Mouse (Mus musculus) heart, embryonic 11.5 days (tissue): ENCODE measurements around the gene Atad1. TPM values are rescaled to one million over a fixed set of nuclear protein-coding genes. Genes with fewer than 3 reads are reported as not detected.
A peak's percentile ranks its signal among the peaks of the same experiment; 100 is the strongest.

Experiments used
- ATAC-seq: fragments of 200-750 bp; cut with Nextera tagmentation; replicated peaks from 2 replicates; pipeline ENCODE4 v1.8.0; 2017; ENCODE audit warnings: moderate library complexity; ENCODE audit not compliant: insufficient number of reproducible peaks, low FRiP score, low TSS enrichment
- H3K27ac ChIP-seq: fragments of 300-500 bp; sonication (generic); 2 replicates; pipeline ENCODE4 v1.5.1; 2014; ENCODE audit warnings: mild to moderate bottlenecking, low read depth, low read length
- H3K27me3 ChIP-seq: fragments of 300-500 bp; sonication (generic); 2 replicates; pipeline ENCODE4 v1.6.1; 2014; ENCODE audit warnings: mild to moderate bottlenecking, low read length, mixed read lengths; ENCODE audit not compliant: control insufficient read depth, insufficient read depth
- H3K36me3 ChIP-seq: fragments of 300-500 bp; sonication (generic); 2 replicates; pipeline ENCODE4 v1.6.1; 2014; ENCODE audit warnings: mild to moderate bottlenecking, low read length, moderate library complexity, mixed read lengths; ENCODE audit not compliant: control insufficient read depth, insufficient read depth
- H3K4me1 ChIP-seq: fragments of 300-500 bp; sonication (generic); 2 replicates; pipeline ENCODE4 v1.6.1; 2014; ENCODE audit warnings: low read length; ENCODE audit not compliant: control insufficient read depth, insufficient read depth
- H3K4me2 ChIP-seq: fragments of 300-500 bp; sonication (generic); 2 replicates; pipeline ENCODE4 v1.6.1; 2014; ENCODE audit warnings: mild to moderate bottlenecking, moderate library complexity
- H3K4me3 ChIP-seq: fragments of 300-500 bp; sonication (generic); 2 replicates; pipeline ENCODE4 v1.5.1; 2014; ENCODE audit warnings: low read depth, low read length
- H3K9ac ChIP-seq: fragments of 300-500 bp; sonication (generic); 2 replicates; pipeline ENCODE4 v1.6.1; 2014; ENCODE audit warnings: mild to moderate bottlenecking, low read depth, low read length, moderate library complexity
- H3K9me3 ChIP-seq: fragments of 300-500 bp; sonication (generic); replicated peaks from 2 replicates; pipeline ENCODE4 v1.6.1; 2016; ENCODE audit warnings: low read length; ENCODE audit not compliant: control insufficient read depth
- WGBS: fragments of 180-500 bp; shearing (Covaris S2); extraction: QIAGEN DNeasy Blood & Tissue Kit; methylation state at CpG from one replicate; pipeline ENCODE4 v1.1.7; 2014; ENCODE audit not compliant: insufficient replicate concordance; 5-methylcytosine and 5-hydroxymethylcytosine counted together
- polyA plus RNA-seq: library from polyadenylated mRNA; unstranded; fragments of >200 nt; fragmentation: Nextera tagmentation; extraction: Ambion mirVana; gene quantifications from 2 replicates; pipeline ENCODE4 v1.2.1, GENCODE M21; 2014

The Atad1 gene
- polyA plus RNA-seq, 1 experiment from 2014 or later: 60.1 TPM

- Histone ChIP-seq H3K36me3 (no peaks in the 10 kb centered on the region), H3K27me3 (no peaks in the 10 kb centered on the region), H3K4me3 (no peak overlapping the region), H3K4me2 (peak overlapping the region; percentile 25), H3K27ac (no peak overlapping the region), H3K9me3 (peaks cover 3% of the 10 kb centered on the region; the same call in 1 of the 2 replicates), H3K4me1 (peaks cover 7% of the 10 kb centered on the region), H3K9ac (0 out of 2 replicates have a peak overlapping the region, but pooled peaks have one; percentile 5)
- 26% methylated on average over 10 of the region's 10 CpGs for WGBS
- no peak for ATAC-seq
Observed at GRCm38 (mm10) chr19:32648019-32648571, 91.5 kb downstream of the Atad1 start.

- H3K9me3 ChIP-seq: peaks cover 3% of the 10 kb centered on the region; the same call in 1 of the 2 replicates
- WGBS: 86% methylated on average over 3 of the region's 3 CpGs
Observed at GRCm38 (mm10) chr19:32646382-32646781, 93.2 kb downstream of the Atad1 start.

GRCm38 (mm10) chr19:32645939-32646338, 93.6 kb downstream of the Atad1 start:
- Histone ChIP-seq H3K27me3 (no peaks in the 10 kb centered on the region), H3K4me3 (no peak overlapping the region), H3K36me3 (no peaks in the 10 kb centered on the region), H3K27ac (no peak overlapping the region), H3K4me2 (no peak overlapping the region), H3K9me3 (peaks cover 3% of the 10 kb centered on the region; the same call in 1 of the 2 replicates), H3K9ac (no peak overlapping the region), H3K4me1 (peaks cover 7% of the 10 kb centered on the region)
- 84% methylated on average over 7 of the region's 7 CpGs for WGBS
- no peak for ATAC-seq

More at GRCm38 (mm10) chr19:32646382-32646781, 93.2 kb downstream of the Atad1 start:
- ATAC-seq: no peak
- Histone ChIP-seq H3K36me3 (no peaks in the 10 kb centered on the region), H3K27me3 (no peaks in the 10 kb centered on the region), H3K27ac (no peak overlapping the region), H3K4me3 (no peak overlapping the region), H3K9ac (no peak overlapping the region), H3K4me1 (peaks cover 7% of the 10 kb centered on the region), H3K4me2 (no peak overlapping the region)

GRCm38 (mm10) chr19:32643642-32644041, 95.9 kb downstream of the Atad1 start:
- no peaks in the 10 kb centered on the region for H3K36me3 ChIP-seq
- no peak overlapping the region for H3K4me2 ChIP-seq
- no peak overlapping the region for H3K27ac ChIP-seq
- ATAC-seq: no peak
- H3K4me1 ChIP-seq: peaks cover 7% of the 10 kb centered on the region
- no peak overlapping the region for H3K4me3 ChIP-seq
- no peaks in the 10 kb centered on the region for H3K27me3 ChIP-seq
- H3K9ac ChIP-seq: no peak overlapping the region
- WGBS: 87% methylated on average over 3 of the region's 3 CpGs
- peaks cover 3% of the 10 kb centered on the region; the same call in 1 of the 2 replicates for H3K9me3 ChIP-seq

- H3K4me2 ChIP-seq: no peak overlapping the region
- peaks cover 15% of the 10 kb centered on the region for H3K4me1 ChIP-seq
- H3K36me3 ChIP-seq: no peaks in the 10 kb centered on the region
- no peak overlapping the region for H3K27ac ChIP-seq
- no peak overlapping the region for H3K4me3 ChIP-seq
- H3K27me3 ChIP-seq: no peaks in the 10 kb centered on the region
- no peak overlapping the region for H3K9ac ChIP-seq
- ATAC-seq: no peak
- WGBS: 87% methylated on average over 8 of the region's 8 CpGs
- H3K9me3 ChIP-seq: peaks cover 3% of the 10 kb centered on the region; the same call in 1 of the 2 replicates
Observed at GRCm38 (mm10) chr19:32641995-32642394, 97.6 kb downstream of the Atad1 start.

- no peak overlapping the region for H3K27ac ChIP-seq
- no peak overlapping the region for H3K9ac ChIP-seq
- no peak for ATAC-seq
- H3K4me2 ChIP-seq: no peak overlapping the region
- no peak overlapping the region for H3K4me3 ChIP-seq
- peaks cover 16% of the 10 kb centered on the region for H3K4me1 ChIP-seq
- 84% methylated on average over 7 of the region's 7 CpGs for WGBS
- H3K9me3 ChIP-seq: peaks cover 3% of the 10 kb centered on the region; the same call in 1 of the 2 replicates
- no peaks in the 10 kb centered on the region for H3K27me3 ChIP-seq
- H3K36me3 ChIP-seq: no peaks in the 10 kb centered on the region
Observed at GRCm38 (mm10) chr19:32641535-32641934, 98.1 kb downstream of the Atad1 start.

- WGBS: 25% methylated on average over 13 of the region's 13 CpGs
- Histone ChIP-seq H3K27ac (no peak overlapping the region), H3K4me2 (peak overlapping the region; percentile 49), H3K27me3 (no peaks in the 10 kb centered on the region), H3K36me3 (no peaks in the 10 kb centered on the region), H3K9me3 (peaks cover under 1% of the 10 kb centered on the region; the same call in 1 of the 2 replicates), H3K9ac (no peak overlapping the region), H3K4me3 (no peak overlapping the region), H3K4me1 (peaks cover 16% of the 10 kb centered on the region)
- ATAC-seq: no peak
Observed at GRCm38 (mm10) chr19:32638276-32638903, 101.2 kb downstream of the Atad1 start.

GRCm38 (mm10) chr19:32637357-32638275, 102.0 kb downstream of the Atad1 start:
- Histone ChIP-seq H3K36me3 (no peaks in the 10 kb centered on the region), H3K27ac (no peak overlapping the region), H3K9ac (no peak overlapping the region), H3K4me2 (peak overlapping the region; percentile 49), H3K9me3 (no peaks in the 10 kb centered on the region), H3K4me3 (no peak overlapping the region), H3K4me1 (peaks cover 16% of the 10 kb centered on the region), H3K27me3 (no peaks in the 10 kb centered on the region)
- ATAC-seq: no peak
- WGBS: 41% methylated on average over 15 of the region's 16 CpGs
